Mouse (Mus musculus) intestine, embryonic 14.5 days (tissue): ENCODE data around the gene Krtcap2. TPM values are rescaled to one million over a fixed set of nuclear protein-coding genes. Genes with fewer than 3 reads are reported as not detected.

Source experiments
- ATAC-seq: fragments of 200-750 bp; cut with Nextera tagmentation; replicated peaks from 2 replicates; pipeline ENCODE4 v1.8.0; 2017; ENCODE audit warnings: low read depth, moderate number of reproducible peaks, moderate TSS enrichment, moderate library complexity; ENCODE audit not compliant: low FRiP score, low TSS enrichment
- DNase-seq: peaks from one replicate; pipeline ENCODE4 v3.0.0-alpha.2; 2018; ENCODE audit warnings: low spot score
- H3K27ac ChIP-seq: fragments of 300-500 bp; sonication (generic); 2 replicates; pipeline ENCODE4 v1.5.1; 2014; ENCODE audit warnings: low read depth, mild to moderate bottlenecking, control low read depth
- H3K27me3 ChIP-seq: fragments of 300-500 bp; sonication (generic); replicated peaks from 2 replicates; pipeline ENCODE4 v1.6.1; 2014; ENCODE audit warnings: low read length, control low read depth; ENCODE audit not compliant: control insufficient read depth, insufficient read depth
- H3K36me3 ChIP-seq: fragments of 300-500 bp; sonication (generic); 2 replicates; pipeline ENCODE4 v1.6.1; 2014; ENCODE audit warnings: low read length, control low read depth; ENCODE audit not compliant: control insufficient read depth, insufficient read depth
- H3K4me1 ChIP-seq: fragments of 300-500 bp; sonication (generic); replicated peaks from 2 replicates; pipeline ENCODE4 v1.6.1; 2014; ENCODE audit warnings: low read length, control low read depth, mixed read lengths; ENCODE audit not compliant: control insufficient read depth, insufficient read depth
- H3K4me2 ChIP-seq: fragments of 300-500 bp; sonication (generic); 2 replicates; pipeline ENCODE4 v1.6.1; 2014; ENCODE audit warnings: low read length
- H3K4me3 ChIP-seq: fragments of 300-500 bp; sonication (generic); 2 replicates; pipeline ENCODE4 v1.5.1; 2014; ENCODE audit warnings: low read depth, low read length, control low read depth, mixed read lengths
- H3K9ac ChIP-seq: fragments of 300-500 bp; sonication (generic); 2 replicates; pipeline ENCODE4 v1.6.1; 2014; ENCODE audit warnings: mild to moderate bottlenecking, low read length
- H3K9me3 ChIP-seq: fragments of 300-500 bp; sonication (generic); 2 replicates; pipeline ENCODE4 v1.6.1; 2016; ENCODE audit warnings: low read length, control low read depth; ENCODE audit not compliant: control insufficient read depth
- WGBS: fragments of 180-500 bp; shearing (Covaris S2); extraction: QIAGEN DNeasy Blood & Tissue Kit; methylation state at CpG from one replicate; pipeline ENCODE4 v1.1.7; 2014; 5-methylcytosine and 5-hydroxymethylcytosine counted together
- polyA plus RNA-seq: library from polyadenylated mRNA; unstranded; fragments of >200 nt; fragmentation: Nextera tagmentation; extraction: Ambion mirVana; gene quantifications from 2 replicates; pipeline ENCODE4 v1.2.1, GENCODE M21; 2014

Krtcap2 gene
- polyA plus RNA-seq, 1 experiment from 2014 or later, result 346 TPM

DNA sequence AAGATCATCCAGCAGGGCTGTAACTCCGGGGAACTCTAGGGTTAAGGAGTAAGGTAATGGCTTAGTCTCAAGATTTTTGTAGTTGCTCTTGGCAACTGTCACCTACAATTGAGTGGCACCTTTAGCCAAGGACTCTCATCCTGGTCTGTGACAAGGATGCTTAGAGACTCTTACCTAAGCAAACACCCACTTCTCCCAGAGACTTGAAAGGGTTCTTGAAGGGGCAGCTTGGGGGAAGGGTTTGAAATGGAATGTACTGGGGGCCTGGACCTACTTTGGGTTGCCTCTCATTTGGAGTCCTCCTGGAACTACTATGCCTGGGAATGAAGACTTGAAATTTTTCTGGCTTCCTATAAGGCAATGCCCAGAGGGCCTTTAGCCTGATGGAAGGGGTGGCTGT is 27.5 kb upstream of the Krtcap2 start:
- Histone ChIP-seq H3K9ac (no peak overlapping the region), H3K27me3 (no peaks in the 10 kb centered on the region), H3K4me2 (no peak overlapping the region), H3K27ac (no peak overlapping the region), H3K36me3 (no peaks in the 10 kb centered on the region), H3K4me3 (no peak overlapping the region), H3K4me1 (peaks cover 12% of the 10 kb centered on the region; the same call in 1 of the 2 replicates), H3K9me3 (no peaks in the 10 kb centered on the region)
- 88% methylated on average over 1 of the region's 1 CpGs for WGBS
- DNase-seq (no peak), ATAC-seq (no peak)

DNA sequence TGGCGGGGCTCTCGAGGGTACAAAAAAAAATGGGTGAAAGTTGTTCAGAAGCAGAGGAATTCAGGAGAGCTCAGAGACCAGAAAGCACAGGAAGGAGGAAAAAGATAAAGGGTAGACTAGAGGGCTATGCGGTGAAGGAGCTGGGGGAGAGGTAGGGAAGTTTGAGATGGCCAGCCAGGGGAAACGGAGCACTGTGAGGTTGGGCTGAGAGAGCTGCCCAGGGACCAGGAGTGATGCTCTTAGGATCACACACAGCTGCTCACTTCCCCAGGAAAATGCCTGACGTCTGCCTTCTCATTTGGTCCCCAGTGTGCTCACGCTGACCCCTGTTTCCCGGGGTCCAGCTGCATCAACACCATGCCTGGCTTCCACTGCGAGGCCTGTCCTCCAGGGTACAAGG is 26.2 kb upstream of the Krtcap2 start:
- Histone ChIP-seq H3K9me3 (no peaks in the 10 kb centered on the region), H3K4me1 (peaks cover 12% of the 10 kb centered on the region; the same call in 1 of the 2 replicates), H3K36me3 (no peaks in the 10 kb centered on the region), H3K9ac (no peak overlapping the region), H3K27me3 (no peaks in the 10 kb centered on the region), H3K4me2 (no peak overlapping the region), H3K4me3 (no peak overlapping the region), H3K27ac (no peak overlapping the region; the same call in 1 of the 2 replicates)
- WGBS, result 32% methylated on average over 8 of the region's 8 CpGs
- ATAC-seq, result no peak
- DNase-seq, result no peak

DNA sequence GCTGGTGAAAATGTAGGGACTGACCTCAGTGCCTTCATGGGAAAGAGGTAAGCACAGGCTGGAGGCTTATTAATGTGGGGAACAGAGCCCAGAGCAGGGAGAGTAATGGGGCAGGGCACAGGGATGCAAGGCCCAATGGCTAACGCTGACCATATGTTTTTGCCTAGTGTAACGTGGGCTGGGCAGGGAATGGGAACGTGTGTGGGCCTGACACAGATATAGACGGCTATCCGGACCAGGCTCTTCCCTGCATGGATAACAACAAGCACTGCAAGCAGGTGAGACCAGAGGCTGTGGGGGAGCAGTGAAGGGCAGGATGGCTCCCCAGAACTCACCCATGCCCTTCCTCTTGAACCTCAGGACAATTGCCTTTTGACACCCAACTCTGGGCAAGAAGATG is 24.6 kb upstream of the Krtcap2 start:
- Histone ChIP-seq H3K4me3 (no peak overlapping the region), H3K9ac (no peak overlapping the region), H3K36me3 (no peaks in the 10 kb centered on the region), H3K27ac (no peak overlapping the region), H3K4me1 (0 out of 2 replicates have a peak, but pooled peaks cover 5% of the 10 kb centered on the region), H3K4me2 (no peak overlapping the region), H3K9me3 (no peaks in the 10 kb centered on the region), H3K27me3 (no peaks in the 10 kb centered on the region)
- ATAC-seq, result no peak
- WGBS, result 75% methylated on average over 5 of the region's 5 CpGs
- no peak for DNase-seq

DNA sequence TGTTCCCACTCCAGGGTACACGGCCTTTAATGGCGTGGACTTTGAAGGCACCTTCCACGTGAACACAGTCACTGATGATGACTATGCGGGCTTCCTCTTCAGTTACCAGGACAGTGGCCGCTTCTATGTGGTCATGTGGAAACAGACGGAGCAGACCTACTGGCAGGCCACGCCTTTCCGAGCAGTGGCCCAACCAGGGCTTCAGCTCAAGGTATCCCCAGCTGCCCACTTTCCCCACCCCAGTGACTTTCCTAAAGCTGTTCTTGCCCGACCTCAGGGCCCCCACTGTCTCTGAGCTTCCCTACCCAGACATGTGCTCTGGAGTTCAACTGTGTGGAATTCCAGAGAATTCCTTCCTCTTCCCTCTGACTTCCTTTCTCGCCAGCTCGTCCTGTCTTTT is 21.0 kb upstream of the Krtcap2 start:
- H3K4me1 ChIP-seq, result peaks cover 25% of the 10 kb centered on the region
- no peak overlapping the region for H3K4me3 ChIP-seq
- no peak overlapping the region for H3K4me2 ChIP-seq
- H3K9ac ChIP-seq, result no peak overlapping the region
- no peak for ATAC-seq
- H3K36me3 ChIP-seq, result no peaks in the 10 kb centered on the region
- no peak overlapping the region for H3K27ac ChIP-seq
- 0 out of 2 replicates have a peak, but pooled peaks cover 4% of the 10 kb centered on the region for H3K27me3 ChIP-seq
- 73% methylated on average over 11 of the region's 11 CpGs for WGBS
- no peaks in the 10 kb centered on the region for H3K9me3 ChIP-seq
- no peak for DNase-seq

- Histone ChIP-seq H3K9ac (no peak overlapping the region), H3K27me3 (0 out of 2 replicates have a peak, but pooled peaks cover 4% of the 10 kb centered on the region), H3K9me3 (no peaks in the 10 kb centered on the region), H3K4me2 (no peak overlapping the region), H3K36me3 (no peaks in the 10 kb centered on the region), H3K4me3 (no peak overlapping the region), H3K27ac (no peak overlapping the region), H3K4me1 (peaks cover 25% of the 10 kb centered on the region)
- ATAC-seq (no peak), DNase-seq (no peak)
- 64% methylated on average over 12 of the region's 12 CpGs for WGBS
Observed at GRCm38 (mm10) chr3:89225321-89225815, 20.4 kb upstream of the Krtcap2 start.

GRCm38 (mm10) chr3:89225918-89226317 is 19.8 kb upstream of the Krtcap2 start:
- Histone ChIP-seq H3K4me1 (peaks cover 25% of the 10 kb centered on the region), H3K27me3 (0 out of 2 replicates have a peak, but pooled peaks cover 4% of the 10 kb centered on the region), H3K27ac (no peak overlapping the region), H3K9ac (0 out of 2 replicates have a peak overlapping the region, but pooled peaks have one; percentile 42), H3K4me2 (peak overlapping the region; percentile 52; the same call in 1 of the 2 replicates), H3K9me3 (no peaks in the 10 kb centered on the region), H3K36me3 (no peaks in the 10 kb centered on the region), H3K4me3 (no peak overlapping the region)
- WGBS, result 51% methylated on average over 4 of the region's 4 CpGs
- ATAC-seq (no peak), DNase-seq (no peak)

DNA sequence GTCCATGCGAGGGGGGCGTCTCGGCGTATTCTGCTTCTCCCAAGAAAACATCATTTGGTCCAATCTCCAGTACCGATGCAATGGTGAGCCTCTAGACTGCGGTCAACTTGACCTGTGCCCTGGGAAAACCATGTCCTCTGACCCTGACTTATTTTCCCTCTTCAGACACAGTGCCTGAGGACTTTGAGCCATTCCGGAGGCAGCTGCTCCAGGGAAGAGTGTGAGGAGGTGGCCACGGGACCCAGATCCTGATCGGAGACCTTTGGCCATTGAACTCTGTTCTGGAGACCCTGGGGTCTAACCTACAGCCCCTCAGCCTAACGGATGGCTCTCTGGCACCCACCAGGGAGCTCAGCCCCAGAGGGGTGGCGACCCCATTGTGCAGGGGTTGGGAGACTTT is 19.4 kb upstream of the Krtcap2 start:
- no peak for ATAC-seq
- peak overlapping the region; percentile 42; the same call in 1 of the 2 replicates for H3K9ac ChIP-seq

GRCm38 (mm10) chr3:89226900-89227299 is 18.9 kb upstream of the Krtcap2 start, which contains the start of gene Mtx1:
Gene Mtx1, minus strand, starts transcription at chr3:89227088.
- peak within 1 kb of the TSS; percentile 28 for H3K4me3 ChIP-seq
- H3K27ac ChIP-seq, result peak within 1 kb of the TSS; percentile 59
- 0 out of 2 replicates have a peak, but pooled peaks cover 4% of the 10 kb centered on the region for H3K27me3 ChIP-seq
- peaks cover 25% of the 10 kb centered on the region for H3K4me1 ChIP-seq
- H3K9me3 ChIP-seq, result no peaks in the 10 kb centered on the region
- WGBS, result 3% methylated on average over 19 of the region's 21 CpGs
- peak within 1 kb of the TSS; percentile 42 for H3K9ac ChIP-seq
- DNase-seq (no peak), ATAC-seq (0 out of 2 replicates have a peak, but pooled peaks have one; percentile 1)
- no peaks in the 10 kb centered on the region for H3K36me3 ChIP-seq
- H3K4me2 ChIP-seq, result peak within 1 kb of the TSS; percentile 52

More for the DNA sequence above, 19.4 kb upstream of the Krtcap2 start:
- Histone ChIP-seq H3K4me2 (peak overlapping the region; percentile 52), H3K27me3 (0 out of 2 replicates have a peak, but pooled peaks cover 4% of the 10 kb centered on the region), H3K27ac (no peak overlapping the region), H3K4me1 (peaks cover 25% of the 10 kb centered on the region), H3K36me3 (no peaks in the 10 kb centered on the region), H3K9me3 (no peaks in the 10 kb centered on the region), H3K4me3 (no peak overlapping the region)
- 35% methylated on average over 11 of the region's 11 CpGs for WGBS
- DNase-seq, result no peak
